Mouse (Mus musculus): Measurements from ENCODE around the gene Echdc2. TPM values are rescaled to one million over a fixed set of nuclear protein-coding genes. Genes with fewer than 3 reads are reported as not detected.
A peak's percentile ranks its signal among the peaks of the same experiment; 100 is the strongest.
"Not testable (repeated sequence)": the region's sequence is repeated elsewhere in the genome, so short reads cannot be mapped to it uniquely, and the experiment has no call there.

Echdc2 gene
- total RNA-seq (2021) = 10 to 100 TPM; 31.4 to 31.9 TPM
- long read RNA-seq, experiment 1, transcript Echdc2-209 (10 exons, 1,319 nt) = minor isoform, 6 of 48 reads
- long read RNA-seq, experiment 1, transcript Echdc2-201 (10 exons, 1,307 nt) = major isoform, 38 of 48 reads
- long read RNA-seq, experiment 1, partial matches to known transcripts = 1 of 48 reads
- long read RNA-seq, experiment 1, other reads (novel, unspliced or antisense) = 2 of 48 reads
- long read RNA-seq, experiment 2, transcript Echdc2-201 (10 exons, 1,307 nt) = major isoform, 30 of 38 reads
- long read RNA-seq, experiment 2, partial matches to known transcripts = 1 of 38 reads
- long read RNA-seq, experiment 2, other reads (novel, unspliced or antisense) = 3 of 38 reads

GRCm38 (mm10) chr4:108165152-108165895, at the start of gene Echdc2:
TSS of gene Echdc2 (plus strand) at chr4:108165437.
- DNase-seq = peak; percentile 49 to 56
- intact Hi-C loops (cut with DNase I) = no loop called here

- DNase-seq = no peak
- intact Hi-C loops (cut with DNase I) = no loop called here
These were observed 48.8 kb upstream of the Echdc2 start for GRCm38 (mm10) chr4:108116466-108116865.

DNA sequence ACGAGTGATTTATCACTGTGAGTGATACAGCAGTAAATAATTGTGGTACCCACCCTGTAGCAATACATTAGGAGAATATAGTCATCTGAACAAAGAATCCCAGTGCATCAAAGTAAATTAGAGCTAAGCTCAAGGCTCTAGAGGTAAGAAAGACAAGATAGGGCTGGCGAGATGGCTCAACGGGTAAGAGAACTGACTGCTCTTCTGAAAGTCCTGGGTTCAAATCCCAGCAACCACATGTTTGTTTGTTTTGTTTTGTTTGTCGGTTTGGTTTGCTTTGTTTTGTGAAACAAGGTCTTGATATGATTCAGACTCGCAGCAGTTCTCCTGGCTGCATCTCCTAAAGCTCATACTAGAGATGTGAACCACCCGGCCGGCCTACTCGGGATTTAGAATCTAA, 47.7 kb upstream of the Echdc2 start:
- intact Hi-C loops (cut with DNase I) = no loop called here
- DNase-seq = peak in 1 of 2 experiments; percentile 8

DNA sequence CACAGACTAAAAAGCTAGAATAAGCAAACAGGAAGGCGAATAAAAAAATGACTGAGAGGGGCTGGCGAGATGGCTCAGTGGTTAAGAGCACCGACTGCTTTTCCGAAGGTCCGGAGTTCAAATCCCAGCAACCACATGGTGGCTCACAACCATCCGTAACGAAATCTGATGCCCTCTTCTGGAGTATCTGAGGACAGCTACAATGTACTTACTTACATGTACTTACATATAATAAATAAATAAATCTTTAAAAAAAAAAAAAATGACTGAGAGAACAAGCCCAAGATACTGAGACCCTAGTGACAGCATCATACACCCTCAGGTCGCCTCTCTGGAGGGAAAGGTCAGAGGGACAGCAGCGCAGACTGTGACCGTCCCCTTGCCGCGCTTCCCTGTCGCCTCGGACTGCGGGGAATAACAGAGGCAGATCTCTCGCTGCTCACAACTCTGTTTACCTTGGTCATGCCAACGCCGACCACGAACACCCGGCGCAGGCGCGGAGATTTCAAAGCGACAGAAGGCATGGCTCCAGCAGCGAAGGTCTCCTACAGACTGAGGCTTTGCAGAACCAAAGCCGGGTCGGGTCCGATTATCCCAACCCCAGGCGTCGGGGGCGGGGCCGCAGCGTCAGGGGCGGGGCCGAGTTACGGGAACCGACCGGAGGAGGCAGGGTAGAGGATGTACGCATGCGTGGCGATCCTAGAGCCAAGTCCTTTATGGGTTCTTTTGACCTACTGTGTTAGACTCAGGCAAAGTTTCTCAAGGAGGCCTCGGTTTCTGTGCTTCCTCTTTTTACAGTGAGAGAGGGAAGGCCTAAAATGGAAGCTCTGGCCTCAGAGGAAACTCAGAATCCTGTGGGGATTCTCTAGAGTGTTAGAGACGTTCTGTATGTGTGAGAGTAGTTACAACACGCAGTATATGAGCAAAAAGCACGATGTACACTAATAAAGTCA, 47.0 kb upstream of the Echdc2 start:
- intact Hi-C loops (cut with DNase I) = no loop called here

GRCm38 (mm10) chr4:108124104-108124503, 41.1 kb upstream of the Echdc2 start:
- DNase-seq = no peak
- intact Hi-C loops (cut with DNase I) = no loop called here

More for the DNA sequence above, 47.0 kb upstream of the Echdc2 start:
- DNase-seq = peak; percentile 95

DNA sequence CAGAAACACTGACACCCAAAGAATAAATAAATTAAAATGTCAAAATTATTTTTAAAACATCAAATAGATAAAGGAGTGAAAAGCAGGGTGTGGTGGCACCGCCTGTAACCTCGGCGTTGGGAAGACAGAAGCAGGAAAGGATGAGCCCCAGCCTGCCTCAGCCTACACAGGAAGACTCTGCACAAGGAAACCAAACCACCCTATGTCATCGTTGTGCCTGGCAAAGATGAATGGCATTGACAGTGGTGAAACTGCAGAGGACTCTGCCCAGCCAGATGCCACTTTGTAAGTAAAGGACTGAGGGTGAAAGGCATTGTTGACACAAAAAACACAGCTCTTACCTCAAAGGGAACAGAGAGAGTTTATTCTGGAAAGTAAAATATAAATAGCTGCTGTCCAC, 39.0 kb upstream of the Echdc2 start:
- no peak for DNase-seq
- intact Hi-C loops (cut with DNase I) = no loop called here

GRCm38 (mm10) chr4:108127516-108127915, 37.7 kb upstream of the Echdc2 start:
- intact Hi-C loops (cut with DNase I) = no loop called here
- no peak for DNase-seq

- intact Hi-C loops (cut with DNase I) = no loop called here
- peak; percentile 3 to 16 for DNase-seq
These were observed 36.9 kb upstream of the Echdc2 start for GRCm38 (mm10) chr4:108128339-108128738.

DNA sequence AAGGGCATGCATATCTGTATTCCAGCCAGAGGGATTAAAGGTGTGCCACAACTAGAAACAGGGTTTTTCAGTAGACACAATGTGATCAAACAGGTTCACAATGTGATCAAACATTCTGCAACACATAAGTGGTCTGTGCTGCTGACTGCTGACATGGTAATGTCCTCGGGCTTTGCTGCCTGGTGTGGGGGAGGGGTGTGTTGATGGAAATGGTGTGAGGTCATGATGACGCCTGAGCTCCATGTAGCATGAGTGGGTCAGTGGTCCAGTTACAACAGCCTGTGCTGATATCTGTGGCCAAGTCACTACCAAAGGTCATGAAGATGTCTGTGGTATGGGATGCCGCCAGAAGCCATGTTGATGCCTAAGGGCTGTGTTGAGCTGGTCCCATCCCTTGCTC, 34.8 kb upstream of the Echdc2 start:
- DNase-seq = no peak
- intact Hi-C loops (cut with DNase I) = no loop called here

- no peak for DNase-seq
- intact Hi-C loops (cut with DNase I) = no loop called here
These were observed 28.3 kb upstream of the Echdc2 start for GRCm38 (mm10) chr4:108136938-108137337.

DNA sequence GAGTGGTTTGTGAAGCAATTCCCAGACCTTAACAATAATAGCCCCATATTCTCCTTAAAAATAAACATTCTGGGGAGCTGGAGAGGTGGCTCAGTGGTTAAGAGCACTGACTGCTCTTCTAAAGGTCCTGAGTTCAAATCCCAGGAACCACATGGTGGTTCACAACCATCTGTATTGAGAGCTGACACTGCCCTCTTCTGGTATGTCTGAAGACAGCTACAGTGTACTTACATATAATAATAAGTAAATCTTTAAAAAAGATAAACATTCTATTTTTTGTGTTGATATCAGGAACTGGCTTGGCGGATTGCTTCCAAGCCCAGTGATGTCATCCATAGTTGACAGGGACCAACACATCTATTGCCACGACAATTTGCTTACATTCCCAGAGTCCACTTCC, 22.1 kb upstream of the Echdc2 start:
- intact Hi-C loops (cut with DNase I); DNase-seq: not testable (repeated sequence)

GRCm38 (mm10) chr4:108143778-108144177, 21.5 kb upstream of the Echdc2 start:
- intact Hi-C loops (cut with DNase I) = no loop called here
- no peak for DNase-seq

DNA sequence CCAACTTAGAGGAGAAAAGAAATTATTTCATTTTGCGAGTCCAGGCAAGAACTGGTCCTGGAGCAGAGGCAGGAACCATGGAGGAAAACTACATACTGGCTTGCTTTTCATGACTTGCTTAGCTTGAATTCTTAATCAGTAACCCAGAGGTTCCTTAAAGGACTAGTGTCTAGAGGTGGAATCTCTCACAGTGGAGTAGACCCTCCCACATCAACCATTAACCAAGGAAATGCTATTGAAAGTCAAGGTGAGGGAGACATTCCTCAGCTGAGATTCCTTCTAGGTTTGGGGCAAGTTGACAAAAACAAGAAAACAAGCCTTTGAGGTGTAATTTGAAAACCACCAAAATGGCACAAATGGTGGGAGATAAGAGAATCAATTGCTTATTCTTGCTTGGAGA, 20.4 kb upstream of the Echdc2 start, which contains the start of gene Scp2:
TSS of gene Scp2 (minus strand) at position 119 of the 400 bp plus-strand sequence.
- intact Hi-C loops (cut with DNase I) = no loop called here
- no peak for DNase-seq

- intact Hi-C loops (cut with DNase I) = not testable (repeated sequence)
These were observed 19.7 kb upstream of the Echdc2 start for GRCm38 (mm10) chr4:108145554-108145953.

GRCm38 (mm10) chr4:108155141-108155540, 10.1 kb upstream of the Echdc2 start:
- DNase-seq; intact Hi-C loops (cut with DNase I): not testable (repeated sequence)

More at GRCm38 (mm10) chr4:108145554-108145953, 19.7 kb upstream of the Echdc2 start:
- DNase-seq = not testable (repeated sequence)

DNA sequence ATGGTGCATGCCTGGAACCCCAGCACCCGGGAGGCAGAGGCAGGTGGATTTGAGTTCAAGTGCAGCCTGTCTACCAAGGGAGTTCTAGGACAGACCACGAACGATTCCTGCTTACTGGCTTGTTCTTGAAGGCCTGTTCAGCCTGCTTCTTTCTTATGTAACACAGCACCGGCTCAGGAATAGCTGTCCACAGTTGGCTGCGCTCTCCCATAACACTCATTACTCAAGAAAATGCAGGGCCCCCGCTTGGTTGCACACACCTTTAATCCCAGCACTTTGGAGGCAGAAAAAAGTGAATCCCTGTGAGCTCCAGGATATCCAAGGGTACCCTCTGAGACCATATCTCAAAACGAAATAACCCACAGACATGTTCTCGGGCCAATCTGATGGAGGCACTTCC, 3.3 kb upstream of the Echdc2 start:
- intact Hi-C loops (cut with DNase I) = no loop called here
- no peak for DNase-seq

GRCm38 (mm10) chr4:108163291-108163690, 1.9 kb upstream of the Echdc2 start:
- intact Hi-C loops (cut with DNase I) = no loop called here
- no peak for DNase-seq

DNA sequence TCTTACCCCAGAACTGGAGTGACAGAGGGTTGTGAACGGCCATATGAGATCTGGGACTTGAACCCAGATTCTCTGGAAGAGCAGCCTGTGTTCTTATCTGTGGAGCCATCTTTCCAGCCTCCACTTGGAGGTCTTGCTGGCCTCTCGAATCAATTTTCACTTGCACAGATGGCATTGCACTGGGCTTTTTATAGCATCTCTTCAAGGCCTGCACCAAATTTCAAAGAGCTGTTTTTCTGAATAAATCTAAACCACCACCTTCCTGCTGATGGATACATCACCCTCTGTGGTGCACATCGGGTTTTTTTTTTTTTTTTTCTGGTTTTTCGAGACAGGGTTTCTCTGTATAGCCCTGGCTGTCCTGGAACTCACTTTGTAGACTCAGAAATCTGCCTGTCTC, 1.6 kb downstream of the Echdc2 start:
- DNase-seq = no peak
- intact Hi-C loops (cut with DNase I) = no loop called here

GRCm38 (mm10) chr4:108168056-108168455, 2.8 kb downstream of the Echdc2 start:
- no peak for DNase-seq

GRCm38 (mm10) chr4:108182278-108182677, 17.0 kb downstream of the Echdc2 start:
- intact Hi-C loops (cut with DNase I) = no loop called here
- DNase-seq = no peak

More at GRCm38 (mm10) chr4:108168056-108168455, 2.8 kb downstream of the Echdc2 start:
- intact Hi-C loops (cut with DNase I) = no loop called here
